ENCODE assay signal across 13 mouse cellular contexts in genomic region chr7:96356285-96356811, GRCm38 (mm10).
"Had no signal": no experiment of that assay in that cellular context is flagged by ENCODE, and none has a peak within 500 bp of the region (broad histone marks: within the 10 kb centered on the region; RNA-seq: fewer than 3 reads in every experiment).

No protein-coding gene starts in this region.

- DNase-seq: kidney, adult 2 months; kidney, postnatal 14 days; lung, embryonic 14.5 days; lung, postnatal 10 days; lung, postnatal 4 days; right cerebral cortex, postnatal 14 days; thymus, postnatal 36 days had no signal

- H3K4me1 ChIP-seq: limb, embryonic 15.5 days; liver, embryonic 12.5 days; neural tube, embryonic 12.5 days had no signal

- ATAC-seq: liver, embryonic 12.5 days had no signal

- H3K4me2 ChIP-seq: kidney, embryonic 15.5 days; limb, embryonic 15.5 days; liver, embryonic 12.5 days; lung, embryonic 14.5 days; neural tube, embryonic 12.5 days had no signal

- H3K9ac ChIP-seq: kidney, embryonic 15.5 days; limb, embryonic 15.5 days; liver, embryonic 12.5 days; lung, embryonic 14.5 days; neural tube, embryonic 12.5 days had no signal

- H3K4me3 ChIP-seq: kidney, embryonic 15.5 days; left cerebral cortex, adult 2 months; limb, embryonic 15.5 days; liver, embryonic 12.5 days; myocyte; neural tube, embryonic 12.5 days had no signal

- H3K9me3 ChIP-seq: kidney, embryonic 15.5 days; limb, embryonic 15.5 days; liver, embryonic 12.5 days; neural tube, embryonic 12.5 days had no signal

- H3K36me3 ChIP-seq: kidney, embryonic 15.5 days; limb, embryonic 15.5 days; liver, embryonic 12.5 days; neural tube, embryonic 12.5 days had no signal

- H3K27ac ChIP-seq: kidney, embryonic 15.5 days; left cerebral cortex, adult 2 months; limb, embryonic 15.5 days; liver, embryonic 12.5 days; neural tube, embryonic 12.5 days had no signal

- H3K27me3 ChIP-seq: kidney, embryonic 15.5 days; limb, embryonic 15.5 days; liver, embryonic 12.5 days; neural tube, embryonic 12.5 days had no signal
